Mouse (Mus musculus) natural killer cell, adult 2 months (primary cell): Measurements from ENCODE around the gene Cacna1a.

Experiments used
- DNase-seq, 2 experiments: peaks; one replicate each; pipeline ENCODE4 v3.0.0; 2022; ENCODE audit warnings: low spot score in 2 of 2

Gene Cacna1a

GRCm38 (mm10) chr8:84689091-84689915 is 301.1 kb downstream of the Cacna1a start:
- DNase-seq = peak; percentile 84 to 88
